9 mouse cellular contexts compared by ENCODE assay signal in genomic region chr17:24139968-24140367, GRCm38 (mm10). TPM values are rescaled to one million over a fixed set of nuclear protein-coding genes. Genes with fewer than 3 reads are reported as not detected.
A peak's percentile ranks its signal among the peaks of the same experiment; 100 is the strongest.
DNase-seq lines count a peak whose midpoint lies in the region; ATAC-seq and TF ChIP-seq lines count a peak whose summit lies in the region.
"Had no signal": no experiment of that assay in that cellular context is flagged by ENCODE, and none has a peak within 500 bp of the region (broad histone marks: within the 10 kb centered on the region; RNA-seq: fewer than 3 reads in every experiment).

No protein-coding gene starts in this region.

- H3K4me1 ChIP-seq in heart, embryonic 10.5 days: peaks cover 20% of the 10 kb centered on the region
- H3K4me1 ChIP-seq in ES-Bruce4 (ENCODE audit: control insufficient read depth, insufficient read depth, low read length): no peaks in the 10 kb centered on the region
- peaks cover 31% of the 10 kb centered on the region for H3K4me1 ChIP-seq in liver, embryonic 16.5 days (ENCODE audit: control insufficient read depth, low read depth, low read length)
- peaks cover 30% of the 10 kb centered on the region for H3K4me1 ChIP-seq in thymus, adult 2 months (replicated peaks; ENCODE audit: control insufficient read depth, insufficient read depth, low read length)

- DNase-seq in heart, embryonic 10.5 days (ENCODE audit: low spot score): no peak
- no peak for DNase-seq in heart, adult 18-20 months
- DNase-seq in gonadal fat pad, adult 2 months (ENCODE audit: low read depth): peak; percentile 69
- DNase-seq in thymus, adult 2 months: no peak
- DNase-seq in right cerebral cortex, adult 2 months (ENCODE audit: low spot score in 2 of 2): no peak

- ATAC-seq in liver, embryonic 16.5 days (ENCODE audit: low read depth): no peak
- ATAC-seq in cerebellum, adult (ENCODE audit: insufficient number of reproducible peaks, low FRiP score, low TSS enrichment): no peak
- ATAC-seq: inflammation-experienced regulatory T-cells, adult 6 months had no signal

- no peaks in the 10 kb centered on the region for H3K27me3 ChIP-seq in heart, embryonic 10.5 days (ENCODE audit: insufficient read depth, poor library complexity, severe bottlenecking)
- no peaks in the 10 kb centered on the region for H3K27me3 ChIP-seq in ES-Bruce4 (ENCODE audit: control insufficient read depth, insufficient read depth, low read length, poor library complexity, severe bottlenecking)
- H3K27me3 ChIP-seq in liver, embryonic 16.5 days (ENCODE audit: control insufficient read depth, insufficient read depth, low read depth, low read length): no peaks in the 10 kb centered on the region
- H3K27me3 ChIP-seq in thymus, adult 2 months (ENCODE audit: control insufficient read depth, insufficient read depth, low read length): no peaks in the 10 kb centered on the region

- H3K4me2 ChIP-seq in liver, embryonic 16.5 days (ENCODE audit: low read depth, low read length): peak overlapping the region; percentile 88

- no peaks in the 10 kb centered on the region for H3K36me3 ChIP-seq in heart, embryonic 10.5 days
- no peaks in the 10 kb centered on the region for H3K36me3 ChIP-seq in ES-Bruce4 (ENCODE audit: control insufficient read depth, insufficient read depth, low read length, poor library complexity, severe bottlenecking)
- no peaks in the 10 kb centered on the region for H3K36me3 ChIP-seq in liver, embryonic 16.5 days (ENCODE audit: control insufficient read depth, insufficient read depth)
- H3K36me3 ChIP-seq in thymus, adult 2 months (ENCODE audit: control insufficient read depth, insufficient read depth, low read length): no peaks in the 10 kb centered on the region

- no peaks in the 10 kb centered on the region for H3K9me3 ChIP-seq in heart, embryonic 10.5 days
- H3K9me3 ChIP-seq in ES-Bruce4 (replicated peaks; ENCODE audit: control insufficient read depth, insufficient read depth, low read length, poor library complexity, severe bottlenecking): no peaks in the 10 kb centered on the region
- no peaks in the 10 kb centered on the region for H3K9me3 ChIP-seq in liver, embryonic 16.5 days (replicated peaks; ENCODE audit: control insufficient read depth, low read length)

- H3K9ac ChIP-seq in ES-Bruce4 (ENCODE audit: low read depth, poor library complexity, severe bottlenecking): peak overlapping the region; percentile 96; the same call in 1 of the 2 replicates
- peak overlapping the region; percentile 97 for H3K9ac ChIP-seq in liver, embryonic 16.5 days (ENCODE audit: low read depth, low read length)

- no peak for TF ChIP-seq CTCF in ES-Bruce4 (IDR thresholded peaks at IDR 0.05; ENCODE audit: low read depth, low read length)
- TF ChIP-seq CTCF in thymus, adult 2 months (IDR thresholded peaks at IDR 0.05; ENCODE audit: borderline replicate concordance, control insufficient read depth, extremely low read depth, insufficient read depth, low read length, poor library complexity): no peak

- no peak overlapping the region for H3K27ac ChIP-seq in heart, embryonic 10.5 days
- H3K27ac ChIP-seq in ES-Bruce4 (ENCODE audit: insufficient read depth, low read length): no peak overlapping the region
- H3K27ac ChIP-seq in liver, embryonic 16.5 days (ENCODE audit: low read length): peak overlapping the region; percentile 93
- no peak overlapping the region; the same call in 1 of the 2 replicates for H3K27ac ChIP-seq in thymus, adult 2 months (ENCODE audit: control insufficient read depth, insufficient read depth, low read length)

- TF ChIP-seq EP300 in ES-Bruce4 (IDR thresholded peaks at IDR 0.05; ENCODE audit: insufficient read depth, low read depth, low read length): no peak

- 86% methylated on average over 4 of the region's 4 CpGs for WGBS in heart, embryonic 10.5 days
- WGBS in liver, embryonic 16.5 days (ENCODE audit: insufficient replicate concordance): 55% methylated on average over 4 of the region's 4 CpGs
- WGBS in thymus, adult 2 months: 89% methylated on average over 4 of the region's 4 CpGs

- TF ChIP-seq POLR2A in ES-Bruce4 (IDR thresholded peaks at IDR 0.05; ENCODE audit: insufficient read depth, low read length): no peak
- no peak for TF ChIP-seq POLR2A in thymus, adult 2 months (IDR thresholded peaks at IDR 0.05; ENCODE audit: control insufficient read depth, extremely low read depth, insufficient read depth, low read length, poor library complexity)

- peak overlapping the region; percentile 100; the same call in 1 of the 2 replicates for H3K4me3 ChIP-seq in heart, embryonic 10.5 days
- H3K4me3 ChIP-seq in ES-Bruce4 (ENCODE audit: low read depth, low read length): no peak overlapping the region
- H3K4me3 ChIP-seq in liver, embryonic 16.5 days (ENCODE audit: low read depth, low read length): peak overlapping the region; percentile 97
- H3K4me3 ChIP-seq in thymus, adult 2 months (ENCODE audit: control insufficient read depth, insufficient read depth, low read length): no peak overlapping the region

RNA-seq across cellular contexts. Expression of gene Pdpk1, which starts 10.8 kb away (rescaled TPM):
- 33.0 and 38.7 TPM in 2 replicates for polyA plus RNA-seq in heart, embryonic 10.5 days (2016; fragmentation: Nextera tagmentation; extraction: Ambion mirVana)
- 10 to 100 TPM; 39.7 to 41.1 TPM for total RNA-seq in heart, adult 18-20 months (2021)
- polyA plus RNA-seq in ES-Bruce4 (2011; ENCODE audit: insufficient read depth, insufficient read length, low read depth, missing spikeins): 44.7 and 45.0 TPM in 2 replicates
- 23.8 and 25.8 TPM in 2 replicates for polyA plus RNA-seq in gonadal fat pad, adult 2 months (2012; rRNA removed)
- polyA plus RNA-seq in liver, embryonic 16.5 days (2015; fragmentation: Nextera tagmentation; extraction: Ambion mirVana): 24.3 and 24.4 TPM in 2 replicates
- polyA plus RNA-seq in thymus, adult 2 months (2012; rRNA removed): 56.6 and 57.8 TPM in 2 replicates

RNA-seq across cellular contexts. Expression of gene Amdhd2, which starts 23.6 kb away (rescaled TPM):
- polyA plus RNA-seq in heart, embryonic 10.5 days (2016; fragmentation: Nextera tagmentation; extraction: Ambion mirVana): 40.0 and 44.5 TPM in 2 replicates
- 10 to 100 TPM in 1 of 2 experiments, 1 to 10 TPM in 1; 8.3 to 13.5 TPM for total RNA-seq in heart, adult 18-20 months (2021)
- polyA plus RNA-seq in ES-Bruce4 (2011; ENCODE audit: insufficient read depth, insufficient read length, low read depth, missing spikeins): 25.3 and 30.4 TPM in 2 replicates
- polyA plus RNA-seq in gonadal fat pad, adult 2 months (2012; rRNA removed): 37.6 and 41.4 TPM in 2 replicates
- 20.7 and 25.0 TPM in 2 replicates for polyA plus RNA-seq in liver, embryonic 16.5 days (2015; fragmentation: Nextera tagmentation; extraction: Ambion mirVana)
- polyA plus RNA-seq in thymus, adult 2 months (2012; rRNA removed): 48.2 and 57.6 TPM in 2 replicates

RNA-seq across cellular contexts. Expression of gene Atp6v0c, which starts 29.5 kb away (rescaled TPM):
- polyA plus RNA-seq in heart, embryonic 10.5 days (2016; fragmentation: Nextera tagmentation; extraction: Ambion mirVana): 538 and 598 TPM in 2 replicates
- 100 to 1,000 TPM; 241 to 255 TPM for total RNA-seq in heart, adult 18-20 months (2021)
- 254 and 307 TPM in 2 replicates for polyA plus RNA-seq in ES-Bruce4 (2011; ENCODE audit: insufficient read depth, insufficient read length, low read depth, missing spikeins)
- polyA plus RNA-seq in gonadal fat pad, adult 2 months (2012; rRNA removed): 870 and 1,024 TPM in 2 replicates
- polyA plus RNA-seq in liver, embryonic 16.5 days (2015; fragmentation: Nextera tagmentation; extraction: Ambion mirVana): 352 and 382 TPM in 2 replicates
- 977 and 1,122 TPM in 2 replicates for polyA plus RNA-seq in thymus, adult 2 months (2012; rRNA removed)

Comparison
In these comparisons a context has a peak if more than half of its experiments do, and no peak if none do; other contexts are left out.
1. H3K4me3 ChIP-seq: peak in heart, embryonic 10.5 days (single experiment) and liver, embryonic 16.5 days (single experiment); none in ES-Bruce4 (single experiment) and thymus, adult 2 months (single experiment).